Mouse (Mus musculus): ENCODE results near the gene Snx11.
"Not testable (repeated sequence)": the region's sequence is repeated elsewhere in the genome, so short reads cannot be mapped to it uniquely, and the experiment has no call there.

Gene Snx11

GRCm38 (mm10) chr11:96796081-96796480, 18.7 kb upstream of the Snx11 start:
- DNase-seq (ENCODE audit: low spot score), result no peak

- DNase-seq (ENCODE audit: low spot score), result no peak
Observed at GRCm38 (mm10) chr11:96795491-96795890, 18.1 kb upstream of the Snx11 start.

- DNase-seq (ENCODE audit: low spot score), result no peak
Observed at GRCm38 (mm10) chr11:96790681-96791080, 13.3 kb upstream of the Snx11 start.

GRCm38 (mm10) chr11:96789990-96790389, 12.6 kb upstream of the Snx11 start:
- DNase-seq (ENCODE audit: low spot score), result no peak

- DNase-seq (ENCODE audit: low spot score), result peak; percentile 82
Observed at GRCm38 (mm10) chr11:96788871-96789795, 11.8 kb upstream of the Snx11 start, which contains the start of gene Cbx1. Gene Cbx1, plus strand, starts transcription at chr11:96789127.

GRCm38 (mm10) chr11:96786731-96787450, 9.5 kb upstream of the Snx11 start:
- DNase-seq (ENCODE audit: low spot score), result no peak

- DNase-seq (ENCODE audit: low spot score), result peak; percentile 73
Observed at GRCm38 (mm10) chr11:96784847-96785246, 7.5 kb upstream of the Snx11 start.

GRCm38 (mm10) chr11:96781425-96781824, 4.1 kb upstream of the Snx11 start:
- DNase-seq (ENCODE audit: low spot score), result no peak

GRCm38 (mm10) chr11:96780306-96780705, 2.9 kb upstream of the Snx11 start:
- no peak for DNase-seq (ENCODE audit: low spot score)

- not testable (repeated sequence) for DNase-seq (ENCODE audit: low spot score)
Observed at GRCm38 (mm10) chr11:96778061-96778627, 785 bp upstream of the Snx11 start.

GRCm38 (mm10) chr11:96776068-96776467, 1.3 kb downstream of the Snx11 start:
- DNase-seq (ENCODE audit: low spot score), result no peak

- no peak for DNase-seq (ENCODE audit: low spot score)
Observed at GRCm38 (mm10) chr11:96775665-96776064, 1.7 kb downstream of the Snx11 start.

- DNase-seq (ENCODE audit: low spot score), result no peak
Observed at GRCm38 (mm10) chr11:96775063-96775462, 2.3 kb downstream of the Snx11 start.

- no peak for DNase-seq (ENCODE audit: low spot score)
Observed at GRCm38 (mm10) chr11:96774536-96774935, 2.8 kb downstream of the Snx11 start.

- no peak for DNase-seq (ENCODE audit: low spot score)
Observed at GRCm38 (mm10) chr11:96772413-96772812, 4.9 kb downstream of the Snx11 start.

GRCm38 (mm10) chr11:96771274-96771975, 5.9 kb downstream of the Snx11 start:
- no peak for DNase-seq (ENCODE audit: low spot score)

GRCm38 (mm10) chr11:96768240-96768639, 9.1 kb downstream of the Snx11 start:
- no peak for DNase-seq (ENCODE audit: low spot score)

- no peak for DNase-seq (ENCODE audit: low spot score)
Observed at GRCm38 (mm10) chr11:96767096-96767495, 10.3 kb downstream of the Snx11 start.

- DNase-seq (ENCODE audit: low spot score), result no peak
Observed at GRCm38 (mm10) chr11:96766555-96766954, 10.8 kb downstream of the Snx11 start.

- DNase-seq (ENCODE audit: low spot score), result no peak
Observed at GRCm38 (mm10) chr11:96765645-96766044, 11.7 kb downstream of the Snx11 start.

GRCm38 (mm10) chr11:96764511-96765350, 12.6 kb downstream of the Snx11 start:
- DNase-seq (ENCODE audit: low spot score), result no peak
